Mouse (Mus musculus) myocyte (in vitro differentiated cells): ENCODE measurements at regions not wholly inside any gene's neighbourhood (a gene's known extent, or its start where the extent isn't known, plus 50 kb on each side); places are given as distances from the start of the nearest gene placed in this dataset.

Experiments used
- H3K27me3 ChIP-seq: one replicate; pipeline ENCODE4 v1.6.1; 2011; ENCODE audit not compliant: control insufficient read depth, insufficient read depth, insufficient read length
- H3K36me3 ChIP-seq: one replicate; pipeline ENCODE4 v1.6.1; 2011; ENCODE audit not compliant: control insufficient read depth, insufficient read depth
- H3K4me2 ChIP-seq: one replicate; pipeline ENCODE4 v1.6.1; 2011; ENCODE audit warnings: low read depth, control low read depth
- H3K4me3 ChIP-seq: one replicate; pipeline ENCODE4 v1.5.1; 2011; ENCODE audit warnings: mild to moderate bottlenecking, control low read depth, moderate library complexity
- H3K79me2 ChIP-seq: one replicate; pipeline ENCODE4 v1.6.1; 2011; ENCODE audit not compliant: control insufficient read depth, insufficient read depth
- H3ac ChIP-seq: one replicate; pipeline ENCODE4 v1.6.1; 2011; ENCODE audit not compliant: control insufficient read depth, insufficient read length
- CEBPB ChIP-seq: IDR thresholded peaks from 2 replicates; pipeline ENCODE4 v1.6.1; 2011; ENCODE audit warnings: mild to moderate bottlenecking, moderate library complexity; ENCODE audit not compliant: poor library complexity, insufficient read depth, severe bottlenecking
- E2F4 ChIP-seq: IDR thresholded peaks from one replicate; pipeline ENCODE4 v1.6.1; 2011; ENCODE audit warnings: mild to moderate bottlenecking, control low read depth, moderate library complexity; ENCODE audit not compliant: insufficient read depth
- MAX ChIP-seq: IDR thresholded peaks from one replicate; pipeline ENCODE4 v1.6.1; 2011; ENCODE audit warnings: low read depth, mild to moderate bottlenecking, control low read depth
- MYOD1 ChIP-seq, 3 experiments: IDR thresholded peaks; one replicate each; pipeline ENCODE4 v1.6.1; 2011; ENCODE audit warnings: control low read depth in 2 of 3, low read depth in 2 of 3, mild to moderate bottlenecking in 2 of 3, moderate library complexity in 1 of 3; ENCODE audit not compliant: insufficient read length in 2 of 3, control insufficient read depth in 1 of 3
- MYOG ChIP-seq, 3 experiments: IDR thresholded peaks; one replicate each; pipeline ENCODE4 v1.6.1; 2011; ENCODE audit warnings: control low read depth in 2 of 3, low read depth in 2 of 3, mild to moderate bottlenecking in 2 of 3; ENCODE audit not compliant: insufficient read length in 2 of 3, control insufficient read depth in 1 of 3, insufficient read depth in 1 of 3
- POLR2A ChIP-seq: IDR thresholded peaks from one replicate; pipeline ENCODE4 v1.6.1; 2011; ENCODE audit warnings: low read depth, mild to moderate bottlenecking, control low read depth, moderate library complexity; ENCODE audit not compliant: insufficient read length
- POLR2AphosphoS2 ChIP-seq: IDR thresholded peaks from one replicate; pipeline ENCODE4 v1.6.1; 2011; ENCODE audit warnings: low read depth, control low read depth; ENCODE audit not compliant: insufficient read length
- REST ChIP-seq: IDR thresholded peaks from one replicate; pipeline ENCODE4 v1.6.1; 2011; ENCODE audit warnings: mild to moderate bottlenecking, control low read depth, moderate library complexity; ENCODE audit not compliant: insufficient read depth, insufficient read length
- SRF ChIP-seq: IDR thresholded peaks from one replicate; pipeline ENCODE4 v1.6.1; 2011; ENCODE audit warnings: low read depth; ENCODE audit not compliant: control insufficient read depth, insufficient read length
- TCF12 ChIP-seq: IDR thresholded peaks from one replicate; pipeline ENCODE4 v1.6.1; 2011; ENCODE audit warnings: mild to moderate bottlenecking, control low read depth; ENCODE audit not compliant: poor library complexity, insufficient read depth, severe bottlenecking
- TCF3 ChIP-seq: IDR thresholded peaks from one replicate; pipeline ENCODE4 v1.6.1; 2011; ENCODE audit warnings: low read depth, control low read depth; ENCODE audit not compliant: insufficient read length
- USF1 ChIP-seq: IDR thresholded peaks from one replicate; pipeline ENCODE4 v1.6.1; 2011; ENCODE audit warnings: low read depth, mild to moderate bottlenecking, control low read depth, moderate library complexity

GRCm38 (mm10) chr3:115819401-115820138 is 68.1 kb upstream of the Dph5 start:
- Histone ChIP-seq H3K36me3 (no peaks in the 10 kb centered on the region), H3K4me2 (no peak overlapping the region), H3K4me3 (no peak overlapping the region), H3K79me2 (no peaks in the 10 kb centered on the region), H3K27me3 (no peaks in the 10 kb centered on the region), H3ac (no peak overlapping the region)
- TF ChIP-seq TCF3 (no peak), MYOD1 (IDR thresholded peaks at IDR 0.05; ENCODE audit: control insufficient read depth in 1 of 3, insufficient read length in 2 of 3, low read depth in 2 of 3) (peak in 1 of 3 experiments; percentile 31), MYOG (IDR thresholded peaks at IDR 0.05; ENCODE audit: control insufficient read depth in 1 of 3, insufficient read depth in 1 of 3, insufficient read length in 2 of 3, low read depth in 2 of 3) (no peak), TCF12 (no peak), E2F4 (no peak), POLR2A (no peak), CEBPB (no peak), MAX (no peak), POLR2AphosphoS2 (no peak)

- H3K4me2 ChIP-seq = no peak overlapping the region
- H3ac ChIP-seq = no peak overlapping the region
- H3K4me3 ChIP-seq = no peak overlapping the region
- no peaks in the 10 kb centered on the region for H3K36me3 ChIP-seq
- TF ChIP-seq CEBPB (no peak), POLR2A (no peak), MYOD1 (IDR thresholded peaks at IDR 0.05; ENCODE audit: control insufficient read depth in 1 of 3, insufficient read length in 2 of 3, low read depth in 2 of 3) (no peak), USF1 (no peak)
- H3K27me3 ChIP-seq = no peaks in the 10 kb centered on the region
- H3K79me2 ChIP-seq = no peaks in the 10 kb centered on the region
Observed at GRCm38 (mm10) chr3:115820139-115820481, 67.5 kb upstream of the Dph5 start.

GRCm38 (mm10) chr3:115821627-115822026 is 66.0 kb upstream of the Dph5 start:
- Histone ChIP-seq H3K27me3 (no peaks in the 10 kb centered on the region), H3K36me3 (no peaks in the 10 kb centered on the region), H3K4me3 (no peak overlapping the region), H3ac (no peak overlapping the region), H3K4me2 (no peak overlapping the region), H3K79me2 (no peaks in the 10 kb centered on the region)
- TF ChIP-seq REST = no peak
- TF ChIP-seq POLR2A = no peak
- no peak for TF ChIP-seq MYOD1 (IDR thresholded peaks at IDR 0.05; ENCODE audit: control insufficient read depth in 1 of 3, insufficient read length in 2 of 3, low read depth in 2 of 3)
- TF ChIP-seq E2F4 = no peak
- no peak for TF ChIP-seq MYOG (IDR thresholded peaks at IDR 0.05; ENCODE audit: control insufficient read depth in 1 of 3, insufficient read depth in 1 of 3, insufficient read length in 2 of 3, low read depth in 2 of 3)

GRCm38 (mm10) chr3:115822491-115822890 is 65.1 kb upstream of the Dph5 start:
- no peaks in the 10 kb centered on the region for H3K27me3 ChIP-seq
- no peaks in the 10 kb centered on the region for H3K79me2 ChIP-seq
- TF ChIP-seq MAX = no peak
- TF ChIP-seq TCF3 = no peak
- no peak for TF ChIP-seq POLR2AphosphoS2
- no peak for TF ChIP-seq MYOG (IDR thresholded peaks at IDR 0.05; ENCODE audit: control insufficient read depth in 1 of 3, insufficient read depth in 1 of 3, insufficient read length in 2 of 3, low read depth in 2 of 3)
- TF ChIP-seq MYOD1 (IDR thresholded peaks at IDR 0.05; ENCODE audit: control insufficient read depth in 1 of 3, insufficient read length in 2 of 3, low read depth in 2 of 3) = no peak
- TF ChIP-seq SRF = no peak
- TF ChIP-seq TCF12 = no peak
- no peak for TF ChIP-seq POLR2A
- no peak for TF ChIP-seq USF1
- TF ChIP-seq E2F4 = no peak
- TF ChIP-seq REST = no peak
- no peak for TF ChIP-seq CEBPB
- no peak overlapping the region for H3K4me2 ChIP-seq
- H3K4me3 ChIP-seq = no peak overlapping the region
- H3K36me3 ChIP-seq = no peaks in the 10 kb centered on the region
- no peak overlapping the region for H3ac ChIP-seq

GRCm38 (mm10) chr3:115823741-115824140 is 63.9 kb upstream of the Dph5 start:
- no peak for TF ChIP-seq MYOG (IDR thresholded peaks at IDR 0.05; ENCODE audit: control insufficient read depth in 1 of 3, insufficient read depth in 1 of 3, insufficient read length in 2 of 3, low read depth in 2 of 3)
- no peak for TF ChIP-seq USF1
- TF ChIP-seq CEBPB = no peak
- no peak for TF ChIP-seq TCF3
- TF ChIP-seq REST = no peak
- TF ChIP-seq SRF = no peak
- no peak for TF ChIP-seq MYOD1 (IDR thresholded peaks at IDR 0.05; ENCODE audit: control insufficient read depth in 1 of 3, insufficient read length in 2 of 3, low read depth in 2 of 3)
- TF ChIP-seq POLR2A = no peak
- no peak for TF ChIP-seq E2F4
- H3K4me2 ChIP-seq = no peak overlapping the region
- H3K36me3 ChIP-seq = no peaks in the 10 kb centered on the region
- no peak overlapping the region for H3K4me3 ChIP-seq
- no peaks in the 10 kb centered on the region for H3K79me2 ChIP-seq
- no peak overlapping the region for H3ac ChIP-seq
- H3K27me3 ChIP-seq = no peaks in the 10 kb centered on the region
